Mouse (Mus musculus) B cell, adult 67 days (primary cell): ENCODE data around the gene N6amt1. TPM values are rescaled to one million over a fixed set of nuclear protein-coding genes. Genes with fewer than 3 reads are reported as not detected.

ENCODE experiments used
- total RNA-seq, 2 experiments: library from RNA; stranded (reverse); gene quantifications; 4 replicates each; pipeline ENCODE4 v1.2.4; 2023

Gene N6amt1
- total RNA-seq = 10 to 100 TPM; 14.4 to 22.4 TPM

GRCm38 (mm10) chr16:87354075-87354583 is at the start of gene N6amt1:
N6amt1 (plus strand) TSS chr16:87354185.

Other genes with a start within 250 kb of the N6amt1 start
- gene Ltn1, start 78.4 kb downstream of the N6amt1 start, total RNA-seq = 10 to 100 TPM; 45.2 to 55.7 TPM
- 10 to 100 TPM in 1 of 2 experiments, 1 to 10 TPM in 1; 5.8 to 10.7 TPM for gene Rwdd2b, start 86.4 kb downstream of the N6amt1 start, total RNA-seq
- 100 to 1,000 TPM; 139 to 142 TPM for gene Usp16, start 100.5 kb downstream of the N6amt1 start, total RNA-seq
- 100 to 1,000 TPM; 169 to 191 TPM for gene Cct8, start 141.7 kb downstream of the N6amt1 start, total RNA-seq
- gene Map3k7cl, start 199.1 kb downstream of the N6amt1 start, total RNA-seq = not detected